Comparison of ENCODE assay signal across 27 mouse cellular contexts in the genomic region with DNA sequence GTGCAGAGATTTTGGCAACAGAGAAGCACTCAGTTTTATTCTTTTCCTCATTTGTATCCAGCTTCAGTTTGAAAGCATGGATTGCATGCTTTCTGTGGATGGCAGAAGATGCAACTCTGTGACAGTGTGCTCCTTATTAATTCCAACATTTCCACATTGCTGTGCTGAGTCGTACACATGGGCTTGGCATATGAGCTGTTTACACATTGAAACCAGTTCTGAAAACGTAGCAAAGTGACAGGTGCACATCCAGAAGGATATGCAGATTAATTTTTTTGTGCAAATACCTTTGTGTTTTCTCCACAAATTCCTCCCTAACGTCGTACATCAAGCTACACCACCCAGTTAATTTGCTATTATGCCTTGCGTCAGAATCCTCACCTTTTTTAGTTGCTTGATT. TPM values are rescaled to one million over a fixed set of nuclear protein-coding genes. Genes with fewer than 3 reads are reported as not detected.
DNase-seq lines count a peak whose midpoint lies in the region; ATAC-seq and TF ChIP-seq lines count a peak whose summit lies in the region.
"Had no signal": no experiment of that assay in that cellular context is flagged by ENCODE, and none has a peak within 500 bp of the region (broad histone marks: within the 10 kb centered on the region; RNA-seq: fewer than 3 reads in every experiment).

No protein-coding gene starts in this region.

- no peak for DNase-seq in forebrain, embryonic 10.5 days (ENCODE audit: extremely low spot score, low spot score)
- peak; percentile 3 for DNase-seq in brain, embryonic 18.5 days (ENCODE audit: low read depth, low spot score)
- peak; percentile 20 for DNase-seq in forebrain, postnatal 0 days
- no peak for DNase-seq in thymus, adult 18-20 months
- no peak for DNase-seq in adipocyte (ENCODE audit: low spot score)
- DNase-seq: adrenal gland, adult 2 months; adrenal gland, postnatal 10 days; adrenal gland, postnatal 25 days; B cell, adult 2 months; cerebellum, adult 18-20 months; cerebellum, adult 8-10 months; cerebellum, adult 9-11 months; cerebellum, postnatal 14 days; cerebellum, postnatal 36 days; embryo, embryonic 11 days had no signal

- no peaks in the 10 kb centered on the region for H3K9me3 ChIP-seq in forebrain, embryonic 13.5 days (replicated peaks)
- no peaks in the 10 kb centered on the region for H3K9me3 ChIP-seq in forebrain, embryonic 12.5 days
- H3K9me3 ChIP-seq in forebrain, embryonic 15.5 days: no peaks in the 10 kb centered on the region
- H3K9me3 ChIP-seq in forebrain, embryonic 10.5 days: no peaks in the 10 kb centered on the region
- H3K9me3 ChIP-seq in forebrain, postnatal 0 days (ENCODE audit: low read length): no peaks in the 10 kb centered on the region
- H3K9me3 ChIP-seq: embryonic facial prominence, embryonic 13.5 days; embryonic facial prominence, embryonic 15.5 days had no signal

- H3K36me3 ChIP-seq in forebrain, embryonic 13.5 days (ENCODE audit: poor library complexity, severe bottlenecking): no peaks in the 10 kb centered on the region
- H3K36me3 ChIP-seq in forebrain, embryonic 12.5 days (replicated peaks): no peaks in the 10 kb centered on the region
- H3K36me3 ChIP-seq in forebrain, embryonic 15.5 days: no peaks in the 10 kb centered on the region
- no peaks in the 10 kb centered on the region for H3K36me3 ChIP-seq in forebrain, embryonic 10.5 days (replicated peaks)
- H3K36me3 ChIP-seq in forebrain, postnatal 0 days (ENCODE audit: insufficient read depth): no peaks in the 10 kb centered on the region
- H3K36me3 ChIP-seq: embryonic facial prominence, embryonic 13.5 days; embryonic facial prominence, embryonic 15.5 days; G1E had no signal

- H3K4me3 ChIP-seq in forebrain, embryonic 13.5 days: no peak overlapping the region
- H3K4me3 ChIP-seq in forebrain, embryonic 12.5 days (replicated peaks): no peak overlapping the region
- H3K4me3 ChIP-seq in forebrain, embryonic 15.5 days: no peak overlapping the region
- H3K4me3 ChIP-seq in forebrain, embryonic 10.5 days: no peak overlapping the region
- no peak overlapping the region for H3K4me3 ChIP-seq in forebrain, postnatal 0 days (ENCODE audit: low read depth, low read length)
- H3K4me3 ChIP-seq: embryonic facial prominence, embryonic 13.5 days; embryonic facial prominence, embryonic 15.5 days; erythroblast, embryonic 14.5 days had no signal

- H3K27me3 ChIP-seq in forebrain, embryonic 13.5 days: no peaks in the 10 kb centered on the region
- no peaks in the 10 kb centered on the region for H3K27me3 ChIP-seq in forebrain, embryonic 12.5 days
- H3K27me3 ChIP-seq in forebrain, embryonic 15.5 days: no peaks in the 10 kb centered on the region
- H3K27me3 ChIP-seq in forebrain, embryonic 10.5 days (ENCODE audit: poor library complexity, severe bottlenecking): no peaks in the 10 kb centered on the region
- no peaks in the 10 kb centered on the region for H3K27me3 ChIP-seq in forebrain, postnatal 0 days (ENCODE audit: insufficient read depth, low read length)
- H3K27me3 ChIP-seq: CH12.LX; embryonic facial prominence, embryonic 13.5 days; embryonic facial prominence, embryonic 15.5 days had no signal

- WGBS in forebrain, embryonic 13.5 days: 54% methylated on average over 5 of the region's 5 CpGs
- 66% methylated on average over 5 of the region's 5 CpGs for WGBS in forebrain, embryonic 12.5 days
- WGBS in forebrain, embryonic 15.5 days: 33% methylated on average over 5 of the region's 5 CpGs
- WGBS in forebrain, embryonic 10.5 days: 83% methylated on average over 5 of the region's 5 CpGs
- 24% methylated on average over 5 of the region's 5 CpGs for WGBS in forebrain, postnatal 0 days

- peak; percentile 74; the same call in 1 of the 2 replicates for ATAC-seq in forebrain, embryonic 13.5 days
- no peak for ATAC-seq in forebrain, embryonic 12.5 days (ENCODE audit: low FRiP score)
- ATAC-seq in forebrain, embryonic 15.5 days (replicated peaks): peak; percentile 76
- no peak for ATAC-seq in forebrain, postnatal 0 days
- ATAC-seq: activated CD4-positive, CD25-positive, alpha-beta regulatory T cell, adult 4 months; CD4-positive, CD25-positive, alpha-beta regulatory T cell, adult 4 months; Patski had no signal

- no peaks in the 10 kb centered on the region for H3K4me1 ChIP-seq in forebrain, embryonic 13.5 days
- H3K4me1 ChIP-seq in forebrain, embryonic 12.5 days: no peaks in the 10 kb centered on the region
- H3K4me1 ChIP-seq in forebrain, embryonic 15.5 days: no peaks in the 10 kb centered on the region
- H3K4me1 ChIP-seq in forebrain, embryonic 10.5 days: no peaks in the 10 kb centered on the region
- no peaks in the 10 kb centered on the region for H3K4me1 ChIP-seq in forebrain, postnatal 0 days (ENCODE audit: insufficient read depth)
- H3K4me1 ChIP-seq: embryonic facial prominence, embryonic 13.5 days; embryonic facial prominence, embryonic 15.5 days had no signal

- no peak overlapping the region for H3K9ac ChIP-seq in forebrain, embryonic 13.5 days
- no peak overlapping the region for H3K9ac ChIP-seq in forebrain, embryonic 12.5 days
- H3K9ac ChIP-seq in forebrain, embryonic 15.5 days (replicated peaks): no peak overlapping the region
- H3K9ac ChIP-seq in forebrain, postnatal 0 days: no peak overlapping the region
- H3K9ac ChIP-seq: embryonic facial prominence, embryonic 13.5 days; embryonic facial prominence, embryonic 15.5 days had no signal

- H3K27ac ChIP-seq in forebrain, embryonic 13.5 days: no peak overlapping the region
- no peak overlapping the region for H3K27ac ChIP-seq in forebrain, embryonic 12.5 days
- H3K27ac ChIP-seq in forebrain, embryonic 15.5 days (replicated peaks): no peak overlapping the region
- no peak overlapping the region for H3K27ac ChIP-seq in forebrain, embryonic 10.5 days
- no peak overlapping the region for H3K27ac ChIP-seq in forebrain, postnatal 0 days (ENCODE audit: low read depth, low read length)
- H3K27ac ChIP-seq: embryonic facial prominence, embryonic 13.5 days; embryonic facial prominence, embryonic 15.5 days had no signal

- H3K4me2 ChIP-seq in forebrain, embryonic 13.5 days: no peak overlapping the region
- H3K4me2 ChIP-seq in forebrain, embryonic 12.5 days: no peak overlapping the region
- H3K4me2 ChIP-seq in forebrain, embryonic 15.5 days (replicated peaks): no peak overlapping the region
- no peak overlapping the region for H3K4me2 ChIP-seq in forebrain, postnatal 0 days (ENCODE audit: low read depth)
- H3K4me2 ChIP-seq: embryonic facial prominence, embryonic 13.5 days; embryonic facial prominence, embryonic 15.5 days had no signal

- TF ChIP-seq CTCF in forebrain, postnatal 0 days (IDR thresholded peaks at IDR 0.05; ENCODE audit: low read depth): no peak

RNA-seq across cellular contexts. Expression of a gene that starts 8.1 kb away (rescaled TPM):
- polyA plus RNA-seq in forebrain, embryonic 13.5 days (2015; fragmentation: Nextera tagmentation; extraction: Ambion mirVana): 4.7 and 5.4 TPM in 2 replicates
- polyA plus RNA-seq in forebrain, embryonic 12.5 days (2016; fragmentation: Nextera tagmentation; extraction: Ambion mirVana): 3.6 and 4.5 TPM in 2 replicates
- polyA plus RNA-seq in forebrain, embryonic 15.5 days (2015; fragmentation: Nextera tagmentation; extraction: Ambion mirVana): 7.9 and 8.0 TPM in 2 replicates
- 0.57 and 0.73 TPM in 2 replicates for polyA plus RNA-seq in forebrain, embryonic 10.5 days (2016; fragmentation: Nextera tagmentation; extraction: Ambion mirVana)
- 12.0 and 14.0 TPM in 2 replicates for total RNA-seq in forebrain, postnatal 0 days (2014; rRNA removed)
- polyA plus RNA-seq in forebrain, postnatal 0 days (2015; fragmentation: Nextera tagmentation; extraction: Ambion mirVana): 8.8 and 13.3 TPM in 2 replicates
- total RNA-seq: CH12.LX; common myeloid progenitor, adult 5-6 weeks had no signal
- polyA plus RNA-seq: activated CD4-positive, CD25-positive, alpha-beta regulatory T cell, adult 4 months; CD4-positive, CD25-positive, alpha-beta regulatory T cell, adult 4 months; erythroblast, embryonic 14.5 days; G1E; Patski had no signal

Comparison
In these comparisons a context has a peak if more than half of its experiments do, and no peak if none do; other contexts are left out.
1. ATAC-seq: peak in forebrain, embryonic 13.5 days (single experiment) and forebrain, embryonic 15.5 days (single experiment); none in forebrain, embryonic 12.5 days (single experiment) and forebrain, postnatal 0 days (single experiment).
2. DNase-seq: peak in brain, embryonic 18.5 days (single experiment) and forebrain, postnatal 0 days (single experiment); none in forebrain, embryonic 10.5 days (single experiment), thymus, adult 18-20 months (0 of 2) and adipocyte (single experiment).